Mouse (Mus musculus) heart, embryonic 11.5 days (tissue): Measurements from ENCODE around the gene Magi2. TPM values are rescaled to one million over a fixed set of nuclear protein-coding genes. Genes with fewer than 3 reads are reported as not detected.
"Not testable (repeated sequence)": the region's sequence is repeated elsewhere in the genome, so short reads cannot be mapped to it uniquely, and the experiment has no call there.

Source experiments
- ATAC-seq: fragments of 200-750 bp; cut with Nextera tagmentation; replicated peaks from 2 replicates; pipeline ENCODE4 v1.8.0; 2017; ENCODE audit warnings: moderate library complexity; ENCODE audit not compliant: insufficient number of reproducible peaks, low FRiP score, low TSS enrichment
- H3K27ac ChIP-seq: fragments of 300-500 bp; sonication (generic); 2 replicates; pipeline ENCODE4 v1.5.1; 2014; ENCODE audit warnings: mild to moderate bottlenecking, low read depth, low read length
- H3K27me3 ChIP-seq: fragments of 300-500 bp; sonication (generic); 2 replicates; pipeline ENCODE4 v1.6.1; 2014; ENCODE audit warnings: mild to moderate bottlenecking, low read length, mixed read lengths; ENCODE audit not compliant: control insufficient read depth, insufficient read depth
- H3K36me3 ChIP-seq: fragments of 300-500 bp; sonication (generic); 2 replicates; pipeline ENCODE4 v1.6.1; 2014; ENCODE audit warnings: mild to moderate bottlenecking, low read length, moderate library complexity, mixed read lengths; ENCODE audit not compliant: control insufficient read depth, insufficient read depth
- H3K4me1 ChIP-seq: fragments of 300-500 bp; sonication (generic); 2 replicates; pipeline ENCODE4 v1.6.1; 2014; ENCODE audit warnings: low read length; ENCODE audit not compliant: control insufficient read depth, insufficient read depth
- H3K4me2 ChIP-seq: fragments of 300-500 bp; sonication (generic); 2 replicates; pipeline ENCODE4 v1.6.1; 2014; ENCODE audit warnings: mild to moderate bottlenecking, moderate library complexity
- H3K4me3 ChIP-seq: fragments of 300-500 bp; sonication (generic); 2 replicates; pipeline ENCODE4 v1.5.1; 2014; ENCODE audit warnings: low read depth, low read length
- H3K9ac ChIP-seq: fragments of 300-500 bp; sonication (generic); 2 replicates; pipeline ENCODE4 v1.6.1; 2014; ENCODE audit warnings: mild to moderate bottlenecking, low read depth, low read length, moderate library complexity
- H3K9me3 ChIP-seq: fragments of 300-500 bp; sonication (generic); replicated peaks from 2 replicates; pipeline ENCODE4 v1.6.1; 2016; ENCODE audit warnings: low read length; ENCODE audit not compliant: control insufficient read depth
- WGBS: fragments of 180-500 bp; shearing (Covaris S2); extraction: QIAGEN DNeasy Blood & Tissue Kit; methylation state at CpG from one replicate; pipeline ENCODE4 v1.1.7; 2014; ENCODE audit not compliant: insufficient replicate concordance; 5-methylcytosine and 5-hydroxymethylcytosine counted together
- polyA plus RNA-seq: library from polyadenylated mRNA; unstranded; fragments of >200 nt; fragmentation: Nextera tagmentation; extraction: Ambion mirVana; gene quantifications from 2 replicates; pipeline ENCODE4 v1.2.1, GENCODE M21; 2014

The Magi2 gene
- polyA plus RNA-seq, 1 experiment from 2014 or later: 2.5 TPM

DNA sequence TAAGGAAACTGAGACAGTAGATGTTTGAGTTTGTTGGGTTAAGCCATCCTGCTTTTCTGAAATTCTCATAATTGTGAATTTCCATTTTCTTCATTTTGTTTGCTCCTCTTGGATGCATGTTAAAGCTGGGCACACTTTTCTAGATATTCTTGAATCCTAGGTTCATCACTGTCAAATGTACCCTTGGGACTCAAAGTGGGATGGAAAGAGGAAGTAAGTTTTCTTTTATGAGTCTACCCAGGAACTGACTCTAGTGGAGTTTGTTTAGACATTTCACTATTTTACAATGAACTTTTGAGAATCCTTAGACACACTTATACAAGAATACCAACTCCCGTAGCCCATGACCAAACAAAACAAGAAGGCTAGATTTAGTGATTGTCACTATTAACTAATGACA lies 141.3 kb downstream of the Magi2 start:
- ATAC-seq: no peak
- H3K4me3 ChIP-seq: no peak overlapping the region
- H3K27me3 ChIP-seq: no peaks in the 10 kb centered on the region
- H3K4me1 ChIP-seq: no peaks in the 10 kb centered on the region
- no peak overlapping the region for H3K27ac ChIP-seq
- H3K4me2 ChIP-seq: no peak overlapping the region
- no peaks in the 10 kb centered on the region for H3K36me3 ChIP-seq
- H3K9ac ChIP-seq: no peak overlapping the region
- 73% methylated on average over 1 of the region's 1 CpGs for WGBS
- no peaks in the 10 kb centered on the region for H3K9me3 ChIP-seq

DNA sequence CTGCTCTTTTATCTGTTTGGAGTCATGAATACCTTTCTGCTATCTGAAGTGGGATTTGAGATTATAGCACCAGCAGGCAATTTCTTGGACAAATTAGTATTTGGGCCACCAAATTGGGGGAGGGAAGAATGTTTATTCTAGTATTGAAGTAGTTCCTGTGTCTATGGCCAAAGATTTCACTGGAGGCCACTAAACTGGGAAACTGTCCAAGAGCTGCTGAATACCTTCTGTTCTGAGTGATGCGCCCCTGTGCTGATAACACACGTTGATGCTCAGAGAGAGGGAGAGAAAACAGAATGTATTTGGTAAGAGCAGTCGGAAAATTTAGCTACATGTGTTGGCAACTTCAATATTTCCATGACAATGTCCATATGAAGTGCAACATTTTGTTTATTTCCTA lies 169.0 kb downstream of the Magi2 start:
- Histone ChIP-seq H3K4me3 (no peak overlapping the region), H3K27ac (no peak overlapping the region), H3K27me3 (no peaks in the 10 kb centered on the region), H3K36me3 (no peaks in the 10 kb centered on the region), H3K4me1 (no peaks in the 10 kb centered on the region), H3K4me2 (no peak overlapping the region), H3K9me3 (no peaks in the 10 kb centered on the region), H3K9ac (no peak overlapping the region)
- WGBS: 55% methylated on average over 3 of the region's 3 CpGs
- ATAC-seq: no peak

DNA sequence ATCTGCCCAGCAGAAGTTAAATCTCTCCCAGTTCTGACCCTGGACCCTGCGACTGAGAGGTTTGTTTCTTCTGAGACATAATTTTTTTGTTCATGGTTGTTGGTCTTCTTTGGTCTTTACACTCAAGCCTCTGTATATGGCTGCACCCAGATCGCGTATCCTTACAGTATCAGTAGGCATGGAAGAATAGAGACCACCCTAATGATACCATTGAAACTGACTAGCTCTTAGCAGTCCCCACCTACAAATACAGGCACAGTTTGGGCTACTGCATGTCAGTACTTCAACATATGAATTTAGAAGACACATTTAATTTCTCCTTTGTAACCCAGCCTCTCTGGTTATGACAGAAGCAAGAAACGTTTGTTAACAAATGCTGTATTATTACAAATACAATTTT lies 173.5 kb downstream of the Magi2 start:
- Histone ChIP-seq H3K4me3 (no peak overlapping the region), H3K36me3 (no peaks in the 10 kb centered on the region), H3K4me2 (no peak overlapping the region), H3K27ac (no peak overlapping the region), H3K4me1 (no peaks in the 10 kb centered on the region), H3K27me3 (no peaks in the 10 kb centered on the region), H3K9ac (no peak overlapping the region), H3K9me3 (no peaks in the 10 kb centered on the region)
- WGBS: 83% methylated on average over 4 of the region's 4 CpGs
- no peak for ATAC-seq

- Histone ChIP-seq H3K9me3 (no peaks in the 10 kb centered on the region), H3K9ac (no peak overlapping the region), H3K36me3 (no peaks in the 10 kb centered on the region), H3K4me3 (no peak overlapping the region), H3K4me1 (no peaks in the 10 kb centered on the region), H3K27me3 (no peaks in the 10 kb centered on the region), H3K27ac (no peak overlapping the region), H3K4me2 (no peak overlapping the region)
- WGBS: 43% methylated on average over 5 of the region's 5 CpGs
- no peak for ATAC-seq
These were observed 174.0 kb downstream of the Magi2 start for GRCm38 (mm10) chr5:19400738-19401408.

GRCm38 (mm10) chr5:19404268-19404667 lies 177.4 kb downstream of the Magi2 start:
- not testable (repeated sequence) for H3K9me3 ChIP-seq, H3K27me3 ChIP-seq, H3K9ac ChIP-seq, H3K4me1 ChIP-seq, H3K4me3 ChIP-seq, H3K36me3 ChIP-seq, ATAC-seq, H3K27ac ChIP-seq, H3K4me2 ChIP-seq
- WGBS: 87% methylated on average over 1 of the region's 1 CpGs

GRCm38 (mm10) chr5:19414556-19414955 lies 187.7 kb downstream of the Magi2 start:
- no peak overlapping the region for H3K9ac ChIP-seq
- H3K4me2 ChIP-seq: no peak overlapping the region
- H3K9me3 ChIP-seq: no peaks in the 10 kb centered on the region
- no peaks in the 10 kb centered on the region for H3K4me1 ChIP-seq
- no peak for ATAC-seq
- no peaks in the 10 kb centered on the region for H3K36me3 ChIP-seq
- 61% methylated on average over 4 of the region's 4 CpGs for WGBS
- H3K4me3 ChIP-seq: no peak overlapping the region
- no peaks in the 10 kb centered on the region for H3K27me3 ChIP-seq
- no peak overlapping the region for H3K27ac ChIP-seq

DNA sequence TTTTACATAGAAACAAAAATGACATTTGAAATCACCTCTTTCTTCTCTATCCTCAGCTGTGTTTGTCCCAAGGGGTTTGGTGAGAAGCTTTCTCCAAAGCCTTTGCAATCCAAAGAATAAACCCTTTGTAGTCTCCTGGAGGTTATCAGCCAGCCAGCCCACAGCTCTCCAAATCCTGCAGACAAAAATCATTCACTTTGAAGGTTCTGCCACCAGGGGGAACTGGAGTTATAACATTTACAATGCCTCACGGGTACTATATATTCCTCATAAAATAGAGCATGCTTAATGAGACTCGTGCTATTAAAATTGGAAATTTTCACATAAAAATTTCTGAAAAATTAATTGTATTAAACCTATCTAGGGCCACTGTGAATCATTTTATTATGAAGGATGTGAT lies 202.5 kb downstream of the Magi2 start:
- Histone ChIP-seq H3K4me1 (no peaks in the 10 kb centered on the region), H3K27ac (no peak overlapping the region), H3K9ac (no peak overlapping the region), H3K4me2 (no peak overlapping the region), H3K36me3 (no peaks in the 10 kb centered on the region), H3K4me3 (no peak overlapping the region), H3K27me3 (no peaks in the 10 kb centered on the region), H3K9me3 (no peaks in the 10 kb centered on the region)
- WGBS: 36% methylated on average over 2 of the region's 2 CpGs
- no peak for ATAC-seq

DNA sequence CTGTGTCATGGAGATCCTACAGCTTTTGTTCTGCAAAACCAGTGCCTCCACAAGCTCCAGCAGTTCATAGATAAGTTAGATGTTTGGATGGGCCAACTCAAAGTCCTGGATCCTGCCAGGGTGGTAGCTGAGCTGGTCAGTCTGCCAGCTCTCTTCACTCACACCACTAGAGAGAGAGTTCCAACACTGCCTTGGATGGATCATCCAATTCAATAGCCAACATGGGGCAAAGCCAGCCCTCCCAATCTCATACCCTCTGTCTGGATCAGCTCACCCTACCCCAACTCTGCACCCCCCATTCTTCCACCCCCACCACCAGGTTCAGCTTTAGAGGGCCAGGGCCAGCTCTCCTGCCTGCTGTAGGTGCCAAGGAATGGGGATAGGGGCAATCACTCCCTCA lies 235.7 kb downstream of the Magi2 start:
- H3K4me1 ChIP-seq: no peaks in the 10 kb centered on the region
- no peak overlapping the region for H3K27ac ChIP-seq
- H3K36me3 ChIP-seq: no peaks in the 10 kb centered on the region
- H3K9ac ChIP-seq: no peak overlapping the region
- H3K9me3 ChIP-seq: no peaks in the 10 kb centered on the region
- H3K4me2 ChIP-seq: no peak overlapping the region
- no peaks in the 10 kb centered on the region for H3K27me3 ChIP-seq
- no peak; the same call in 1 of the 2 replicates for ATAC-seq
- H3K4me3 ChIP-seq: no peak overlapping the region

DNA sequence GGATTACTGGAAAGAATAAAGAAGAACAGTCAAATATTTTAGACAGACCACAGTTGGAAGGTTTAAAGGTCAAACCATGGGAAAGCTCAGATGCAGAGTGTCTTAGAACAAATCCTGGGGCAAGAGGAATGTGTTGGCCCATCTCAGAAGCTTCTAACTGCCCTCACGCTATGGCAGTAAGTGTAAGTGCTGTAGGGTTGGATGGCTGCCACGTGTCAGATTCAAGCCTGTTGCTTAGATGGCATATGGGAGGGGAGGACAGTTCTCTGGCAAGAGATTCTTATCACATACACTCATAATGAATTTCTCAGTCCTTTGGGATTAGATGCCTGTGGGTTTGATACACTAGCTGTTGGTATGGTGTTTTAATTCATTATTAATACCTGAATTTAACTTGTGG lies 238.5 kb downstream of the Magi2 start:
- H3K9me3 ChIP-seq: no peaks in the 10 kb centered on the region
- no peak overlapping the region for H3K27ac ChIP-seq
- 52% methylated on average over 2 of the region's 2 CpGs for WGBS
- no peak for ATAC-seq
- no peak overlapping the region for H3K4me3 ChIP-seq
- no peaks in the 10 kb centered on the region for H3K27me3 ChIP-seq
- H3K4me2 ChIP-seq: no peak overlapping the region
- no peaks in the 10 kb centered on the region for H3K4me1 ChIP-seq
- H3K36me3 ChIP-seq: no peaks in the 10 kb centered on the region
- H3K9ac ChIP-seq: no peak overlapping the region
